In genomic region chr12:79297121-79297576, GRCm38 (mm10) we compare ENCODE assay signal across 1 mouse cellular context.
TF ChIP-seq lines count a peak whose summit lies in the region.

Rad51b (plus strand) TSS chr12:79297282.

TF ChIP-seq in MEL, 35 proteins besides CTCF, POLR2A, EP300 and RAD21 (continued from another document):
- TF ChIP-seq UBTF (IDR thresholded peaks at IDR 0.05; ENCODE audit: borderline replicate concordance, insufficient read depth, low read depth, low read length) (no peak), KAT2A (conservative IDR thresholded peaks at IDR 0.05; ENCODE audit: low read depth, low read length) (peak; percentile 92), BHLHE40 (IDR thresholded peaks at IDR 0.05; ENCODE audit: borderline replicate concordance, low read depth, low read length) (no peak), MYB (IDR thresholded peaks at IDR 0.05; ENCODE audit: low read depth, low read length) (no peak), MEF2A (IDR thresholded peaks at IDR 0.05; ENCODE audit: extremely low read depth, insufficient replicate concordance, low read depth, low read length, poor library complexity, severe bottlenecking) (no peak), NRF1 (IDR thresholded peaks at IDR 0.05; ENCODE audit: insufficient read depth, low read depth, low read length, poor library complexity, severe bottlenecking) (no peak), ZKSCAN1 (IDR thresholded peaks at IDR 0.05; ENCODE audit: low read depth, low read length) (no peak), USF2 (IDR thresholded peaks at IDR 0.05; ENCODE audit: borderline replicate concordance in 1 of 2, insufficient read depth in 1 of 2, low read depth in 1 of 2, low read length in 2 of 2) (no peak), MAFK (IDR thresholded peaks at IDR 0.05; ENCODE audit: borderline replicate concordance, low read depth, low read length) (no peak), POLR2AphosphoS2 (IDR thresholded peaks at IDR 0.05; ENCODE audit: low read length) (no peak), SMC3 (IDR thresholded peaks at IDR 0.05; ENCODE audit: low read depth, low read length) (no peak), MAX (IDR thresholded peaks at IDR 0.05; ENCODE audit: low read length) (peak; percentile 81), ZNF384 (IDR thresholded peaks at IDR 0.05; ENCODE audit: low read depth, low read length) (no peak), USF1 (IDR thresholded peaks at IDR 0.05; ENCODE audit: low read depth, low read length) (peak; percentile 61; the same call in 1 of the 2 replicates), TCF12 (IDR thresholded peaks at IDR 0.05; ENCODE audit: low read depth, low read length) (peak; percentile 6; the same call in 1 of the 2 replicates), CHD1 (IDR thresholded peaks at IDR 0.05; ENCODE audit: low read depth, low read length) (no peak), POLR2AphosphoS5 (IDR thresholded peaks at IDR 0.05; ENCODE audit: borderline replicate concordance, low read depth, low read length) (no peak)
